Mouse (Mus musculus) cerebellum, adult 2 months (tissue): ENCODE measurements around the gene Acta2. TPM values are rescaled to one million over a fixed set of nuclear protein-coding genes. Genes with fewer than 3 reads are reported as not detected.

Experiments used
- DNase-seq, 2 experiments: peaks; one replicate each; pipeline ENCODE4 v3.0.0; 2021
- H3K27ac ChIP-seq: fragments of 200-500 bp; 2 replicates; pipeline ENCODE4 v1.5.1; 2012; ENCODE audit warnings: low read length, control low read depth, inconsistent platforms; ENCODE audit not compliant: insufficient read depth
- H3K27me3 ChIP-seq: fragments of 200-500 bp; 2 replicates; pipeline ENCODE4 v1.6.1; 2012; ENCODE audit warnings: inconsistent platforms, mild to moderate bottlenecking, low read length, moderate library complexity; ENCODE audit not compliant: control insufficient read depth, insufficient read depth
- H3K4me1 ChIP-seq: fragments of 200-500 bp; 2 replicates; pipeline ENCODE4 v1.6.1; 2011; ENCODE audit warnings: low read length; ENCODE audit not compliant: control insufficient read depth, insufficient read depth
- H3K4me3 ChIP-seq: fragments of 200-500 bp; replicated peaks from 2 replicates; pipeline ENCODE3; 2011; ENCODE audit warnings: mild to moderate bottlenecking, low read depth, low read length, control low read depth; ENCODE audit not compliant: insufficient read depth
- CTCF ChIP-seq: fragments of 200-500 bp; IDR thresholded peaks from 2 replicates; pipeline ENCODE4 v1.5.1; 2011; ENCODE audit warnings: low read depth, mild to moderate bottlenecking, control low read depth, low read length, moderate library complexity, borderline replicate concordance; ENCODE audit not compliant: insufficient read depth
- POLR2A ChIP-seq: fragments of 200-500 bp; IDR thresholded peaks from 2 replicates; pipeline ENCODE4 v1.6.1; 2011; ENCODE audit warnings: low read length, control low read depth, borderline replicate concordance; ENCODE audit not compliant: insufficient read depth
- WGBS: fragments of 180-500 bp; shearing (Covaris S2); methylation state at CpG from one replicate; pipeline ENCODE4 v1.1.7; 2018; 5-methylcytosine and 5-hydroxymethylcytosine counted together
- polyA plus RNA-seq: library from polyadenylated mRNA; depleted of rRNA; stranded (reverse); fragments of >200 nt; gene quantifications from 2 replicates; pipeline ENCODE4 v1.2.3, GENCODE M21; 2012

The Acta2 gene
- polyA plus RNA-seq, 1 experiment = 28.4 TPM

- WGBS = 4% methylated on average over 10 of the region's 10 CpGs
- TF ChIP-seq CTCF (peak; percentile 23; the same call in 1 of the 2 replicates), POLR2A (no peak)
- Histone ChIP-seq H3K27me3 (no peaks in the 10 kb centered on the region), H3K4me1 (no peaks in the 10 kb centered on the region), H3K27ac (no peak overlapping the region), H3K4me3 (peak overlapping the region; percentile 44)
- DNase-seq = peak; percentile 15 to 21
Measured at GRCm38 (mm10) chr19:34284383-34284782, 29.0 kb upstream of the Acta2 start.

- TF ChIP-seq CTCF = no peak
- no peak for TF ChIP-seq POLR2A
- DNase-seq = no peak
- Histone ChIP-seq H3K4me1 (no peaks in the 10 kb centered on the region), H3K4me3 (no peak overlapping the region), H3K27ac (no peak overlapping the region), H3K27me3 (no peaks in the 10 kb centered on the region)
- WGBS = 72% methylated on average over 6 of the region's 6 CpGs
Measured at GRCm38 (mm10) chr19:34283614-34284013, 28.2 kb upstream of the Acta2 start.

- Histone ChIP-seq H3K4me3 (no peak overlapping the region), H3K27me3 (no peaks in the 10 kb centered on the region), H3K4me1 (no peaks in the 10 kb centered on the region), H3K27ac (no peak overlapping the region)
- no peak for DNase-seq
- 51% methylated on average over 3 of the region's 3 CpGs for WGBS
- TF ChIP-seq POLR2A (no peak), CTCF (no peak)
Measured at GRCm38 (mm10) chr19:34278078-34278477, 22.7 kb upstream of the Acta2 start.

- Histone ChIP-seq H3K27ac (no peak overlapping the region), H3K27me3 (no peaks in the 10 kb centered on the region), H3K4me1 (no peaks in the 10 kb centered on the region), H3K4me3 (no peak overlapping the region)
- WGBS = 81% methylated on average over 1 of the region's 1 CpGs
- no peak for DNase-seq
- TF ChIP-seq CTCF = no peak
- TF ChIP-seq POLR2A = no peak
Measured at GRCm38 (mm10) chr19:34273073-34273472, 17.7 kb upstream of the Acta2 start.

GRCm38 (mm10) chr19:34270824-34271464 is 15.6 kb upstream of the Acta2 start:
- H3K27me3 ChIP-seq = no peaks in the 10 kb centered on the region

GRCm38 (mm10) chr19:34270106-34270726 is 14.8 kb upstream of the Acta2 start:
- no peak overlapping the region for H3K4me3 ChIP-seq
- H3K27me3 ChIP-seq = no peaks in the 10 kb centered on the region
- TF ChIP-seq POLR2A = no peak
- WGBS = 83% methylated on average over 11 of the region's 11 CpGs
- no peaks in the 10 kb centered on the region for H3K4me1 ChIP-seq
- no peak overlapping the region for H3K27ac ChIP-seq
- no peak for DNase-seq

More at GRCm38 (mm10) chr19:34270824-34271464, 15.6 kb upstream of the Acta2 start:
- WGBS = 96% methylated on average over 13 of the region's 13 CpGs
- DNase-seq = no peak
- Histone ChIP-seq H3K27ac (no peak overlapping the region), H3K4me3 (no peak overlapping the region), H3K4me1 (no peaks in the 10 kb centered on the region)
- TF ChIP-seq CTCF = no peak
- no peak for TF ChIP-seq POLR2A

- H3K27ac ChIP-seq = no peak overlapping the region
- no peak for DNase-seq
- TF ChIP-seq CTCF = no peak
- 6% methylated on average over 1 of the region's 1 CpGs for WGBS
- no peak overlapping the region for H3K4me3 ChIP-seq
- H3K4me1 ChIP-seq = no peaks in the 10 kb centered on the region
- no peaks in the 10 kb centered on the region for H3K27me3 ChIP-seq
Measured at GRCm38 (mm10) chr19:34268991-34269390, 13.6 kb upstream of the Acta2 start.

- DNase-seq = no peak
- WGBS = 43% methylated on average over 5 of the region's 5 CpGs
- no peaks in the 10 kb centered on the region for H3K4me1 ChIP-seq
- no peak for TF ChIP-seq CTCF
- no peak for TF ChIP-seq POLR2A
- H3K27me3 ChIP-seq = no peaks in the 10 kb centered on the region
- H3K27ac ChIP-seq = no peak overlapping the region
- H3K4me3 ChIP-seq = no peak overlapping the region
Measured at GRCm38 (mm10) chr19:34265604-34266193, 10.3 kb upstream of the Acta2 start.
